Mouse (Mus musculus) cerebellum, postnatal 25 days (tissue): ENCODE measurements around the gene Tenm2.

Experiments
- DNase-seq, 2 experiments: peaks; one replicate each; pipeline ENCODE4 v3.0.0; 2021; ENCODE audit warnings: mixed read lengths in 2 of 2

The Tenm2 gene

DNA sequence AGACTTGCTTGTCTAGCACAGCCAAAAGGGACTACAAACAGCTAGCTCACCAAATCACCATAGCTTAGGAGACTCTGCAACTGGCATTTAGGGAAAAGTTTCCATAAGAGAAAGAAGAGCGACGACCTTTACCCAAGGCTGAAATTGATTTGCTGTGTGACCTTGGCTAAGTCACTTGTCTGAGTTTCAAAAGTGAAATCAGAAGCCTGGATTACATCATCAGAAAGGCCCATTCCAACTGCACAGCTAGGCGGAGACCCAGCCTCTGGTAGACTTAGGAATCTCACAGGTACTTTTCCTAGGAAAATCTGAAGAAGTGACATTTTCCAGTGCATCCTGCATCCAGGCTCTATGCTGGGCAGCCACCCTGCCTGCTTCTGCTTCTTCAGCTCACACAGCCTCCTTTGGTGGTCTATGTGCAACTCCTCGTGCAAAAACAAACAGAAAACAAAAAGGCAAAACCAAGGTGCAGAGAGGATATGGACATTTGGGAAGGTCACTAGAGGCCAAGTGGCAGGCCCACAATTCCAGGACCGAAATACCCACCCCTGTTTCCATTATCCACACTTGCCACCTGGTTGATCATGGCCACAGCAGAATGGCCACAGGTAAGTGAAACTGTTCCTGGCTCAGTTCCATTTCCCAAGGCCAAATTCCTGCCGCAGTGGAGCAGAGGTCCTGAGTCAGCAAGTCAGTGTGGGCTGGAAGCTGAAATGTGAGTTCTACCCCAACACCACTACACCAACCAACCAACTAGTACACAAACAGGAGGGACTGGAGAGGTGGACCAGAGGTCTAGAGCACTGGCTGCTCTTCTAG, 1260.9 kb downstream of the Tenm2 start:
- DNase-seq = no peak

DNA sequence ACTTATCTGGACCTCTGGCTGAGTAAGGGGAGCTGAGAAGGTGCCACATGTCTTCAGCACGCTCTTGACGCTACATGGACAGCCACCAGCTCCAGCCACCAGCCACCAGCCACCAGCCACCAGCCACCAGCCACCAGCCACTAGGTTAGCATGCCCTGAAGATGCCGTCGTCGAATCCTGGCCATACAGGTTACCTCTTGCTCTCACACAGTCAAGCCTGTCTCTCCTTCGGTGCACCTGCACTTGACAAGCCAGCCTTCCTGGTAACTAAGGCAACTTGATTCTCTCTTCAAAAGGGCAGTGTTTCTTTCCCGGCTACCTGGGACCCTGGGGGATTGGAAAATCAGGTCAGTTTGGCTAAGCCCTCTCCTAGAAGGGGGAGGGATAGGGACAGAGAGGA, 1262.6 kb downstream of the Tenm2 start:
- DNase-seq = no peak

DNA sequence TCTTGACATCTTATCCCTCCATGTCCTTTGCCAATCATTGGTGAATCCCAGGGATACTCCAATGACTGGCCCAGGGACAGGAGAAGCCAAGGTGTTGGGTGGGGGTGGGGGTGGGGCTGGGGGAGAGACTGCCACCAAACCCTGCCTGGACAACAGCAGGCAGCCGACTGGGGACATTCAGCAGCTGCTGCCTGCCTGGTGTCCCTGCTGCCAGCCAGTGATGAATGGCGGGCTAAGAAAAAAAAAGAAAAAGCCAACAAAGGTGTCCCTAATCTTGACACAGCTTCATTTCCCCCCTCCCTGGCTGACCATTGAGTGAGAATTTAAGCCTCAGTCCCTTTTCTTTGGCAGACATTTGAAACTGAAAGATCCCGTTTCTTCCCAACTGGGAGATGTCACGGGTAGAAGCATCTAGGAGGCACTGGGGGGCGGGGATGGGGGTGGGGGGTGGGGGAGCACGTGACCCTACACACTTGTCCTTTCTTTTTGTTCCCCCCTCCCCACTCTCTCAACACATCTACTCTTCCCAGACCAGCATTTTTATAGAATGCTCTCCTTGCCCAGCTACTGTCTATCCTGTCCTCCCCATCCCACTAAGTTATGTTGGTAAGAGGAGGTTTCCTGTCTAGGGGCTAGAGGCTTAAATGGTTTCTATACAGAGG, 1263.4 kb downstream of the Tenm2 start:
- no peak for DNase-seq

DNA sequence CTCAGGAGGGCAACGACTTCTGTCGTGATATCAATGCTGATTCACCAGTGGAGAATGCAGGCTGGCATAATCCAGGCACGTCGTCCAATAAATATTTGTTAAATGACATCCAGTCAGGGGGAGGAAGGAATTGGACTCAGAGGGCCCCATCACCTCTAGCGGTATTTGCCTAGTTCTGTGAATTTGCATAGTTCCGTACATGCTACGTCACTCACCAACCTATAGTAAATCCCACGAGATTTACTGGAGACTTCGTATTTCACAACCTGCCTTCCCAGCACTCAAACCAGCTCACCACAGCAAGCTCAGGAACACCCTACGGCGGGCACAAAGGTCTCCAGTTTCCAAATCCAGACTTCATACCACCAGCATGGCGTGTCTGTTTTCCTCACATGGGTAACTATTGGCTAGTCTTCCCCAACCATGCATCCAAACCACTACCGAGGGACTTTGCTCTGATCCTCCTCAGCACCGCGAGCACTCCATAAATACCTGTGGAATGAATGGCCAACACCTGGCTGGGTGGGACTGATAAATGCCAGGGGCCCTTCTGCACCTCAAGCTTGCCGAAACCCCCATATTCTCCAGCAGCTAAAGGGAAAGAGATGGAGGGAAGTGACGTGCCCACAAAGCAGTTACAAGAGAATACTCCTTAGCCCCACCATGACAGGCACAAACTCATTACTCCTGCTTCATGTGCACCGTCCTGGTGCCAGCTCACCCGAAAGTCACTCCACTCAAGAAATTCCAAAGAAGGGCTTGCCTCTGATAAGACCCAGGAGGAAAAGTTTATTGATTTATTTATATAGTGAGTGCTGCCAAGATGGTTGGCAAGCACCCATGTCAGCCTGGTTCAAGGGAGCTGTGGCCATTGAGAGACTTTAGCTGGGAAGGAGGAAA, 1264.7 kb downstream of the Tenm2 start:
- no peak for DNase-seq

DNA sequence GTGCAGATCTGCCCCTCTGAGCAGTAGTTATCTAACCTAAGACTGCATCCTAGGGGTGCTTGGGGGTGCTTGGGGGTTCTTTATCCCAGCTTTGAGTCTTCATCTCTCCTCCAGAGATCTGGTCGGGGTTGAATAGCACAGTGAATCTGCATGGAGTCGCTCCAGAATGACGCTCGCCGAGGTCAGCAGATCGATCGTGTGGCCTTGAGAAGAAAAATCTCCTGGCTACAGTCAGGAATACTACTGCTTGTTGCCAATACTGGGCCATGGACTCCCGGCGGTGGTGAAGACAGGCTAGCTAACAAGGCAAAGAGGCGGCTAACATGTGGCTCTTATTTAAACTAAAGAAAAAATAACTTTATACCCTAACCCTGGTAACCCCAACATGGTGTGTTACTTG, 1267.5 kb downstream of the Tenm2 start:
- no peak for DNase-seq

DNA sequence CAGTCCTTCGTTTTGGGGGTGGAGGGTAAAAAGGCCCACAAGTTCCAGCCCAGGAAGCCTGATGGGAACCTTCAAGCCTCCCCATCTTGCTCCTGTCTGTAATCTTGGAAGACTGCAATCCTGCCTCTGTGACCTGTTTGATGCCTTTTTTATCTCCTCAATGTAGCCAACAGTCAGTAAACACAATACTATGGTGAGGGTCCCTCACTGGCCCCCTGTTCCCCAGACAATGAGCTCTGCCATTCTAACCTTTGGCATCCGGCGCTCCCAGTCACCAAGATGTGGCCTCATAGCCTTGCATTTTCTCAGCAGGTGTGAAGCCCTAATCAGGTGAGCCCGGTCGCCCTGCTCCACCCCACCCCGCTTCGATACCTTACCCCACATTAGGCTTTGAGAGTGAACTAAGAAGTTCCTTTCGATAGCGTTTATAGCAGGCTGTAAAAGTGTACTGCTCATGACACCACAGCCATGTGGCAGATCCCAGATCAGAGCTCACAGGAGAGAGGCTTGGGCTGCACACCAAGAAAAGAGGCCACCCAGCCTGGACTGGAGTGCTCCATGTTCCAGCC, 1271.7 kb downstream of the Tenm2 start:
- DNase-seq = no peak

DNA sequence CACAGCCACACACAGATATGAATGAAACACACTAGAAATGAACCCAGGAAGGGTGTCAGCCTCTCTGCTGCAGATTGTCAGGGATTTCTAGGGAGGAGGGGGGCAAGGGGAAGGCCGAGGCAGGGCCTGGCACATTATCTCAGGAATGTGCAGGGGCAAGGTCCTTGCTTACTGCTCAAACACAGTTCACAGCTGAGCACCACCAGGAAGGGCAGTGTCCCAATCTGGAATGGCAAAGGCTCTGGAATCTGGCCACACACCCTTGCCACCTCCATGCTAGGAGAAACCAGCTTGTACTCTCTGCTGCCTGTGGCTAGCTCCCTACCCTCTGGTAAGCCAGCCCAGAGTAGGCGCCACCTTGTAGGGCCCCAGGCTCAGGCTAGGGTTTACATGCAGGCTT, 1272.2 kb downstream of the Tenm2 start:
- DNase-seq = no peak

DNA sequence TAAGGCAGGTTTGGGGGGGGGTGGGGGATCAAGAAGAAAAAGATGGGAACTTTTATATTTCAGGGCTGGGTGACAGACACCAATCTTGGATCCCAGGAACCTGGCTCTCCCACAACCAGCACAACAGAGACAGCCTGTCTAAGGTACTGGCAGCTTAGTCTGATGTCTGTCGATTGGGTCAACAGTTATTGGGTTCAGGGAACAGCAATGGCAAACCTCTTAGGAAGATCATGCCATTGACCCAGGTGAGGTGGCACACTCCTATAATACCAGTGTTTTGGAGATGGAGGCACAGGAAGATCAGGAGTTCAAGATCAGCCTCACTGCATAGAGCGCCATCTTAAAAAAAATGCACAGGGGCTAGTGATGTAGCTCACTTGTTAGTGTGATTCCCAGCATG, 1273.3 kb downstream of the Tenm2 start:
- DNase-seq = no peak

DNA sequence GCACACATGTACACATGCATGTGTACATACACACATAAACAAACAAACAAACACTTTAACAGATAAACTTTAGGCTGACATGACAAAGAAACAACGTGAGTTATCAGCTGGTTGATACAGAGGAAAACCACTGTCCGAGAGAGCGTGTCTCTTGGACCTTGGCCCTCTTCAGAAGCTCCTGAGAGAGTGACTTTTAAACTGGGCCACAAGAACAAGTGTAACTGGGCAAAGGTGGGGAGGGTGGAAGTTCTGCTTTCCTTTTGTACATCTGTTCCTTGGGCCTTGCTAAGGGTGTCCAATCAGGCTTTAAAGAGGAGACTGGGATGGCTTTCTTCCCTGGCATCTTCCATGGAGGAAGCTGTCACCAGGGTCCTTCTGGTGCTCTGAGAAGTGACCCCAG, 1276.5 kb downstream of the Tenm2 start:
- no peak for DNase-seq
